Mouse (Mus musculus): Measurements from ENCODE around the gene Gm17651. TPM values are rescaled to one million over a fixed set of nuclear protein-coding genes. Genes with fewer than 3 reads are reported as not detected.

The Gm17651 gene
- total RNA-seq, 2 experiments from 2014 or later, result not detected

GRCm38 (mm10) chr3:97634288-97634761 is 40.2 kb downstream of the Gm17651 start:
- intact Hi-C loops (cut with DNase I), result no loop called here

GRCm38 (mm10) chr3:97633456-97633855 is 41.0 kb downstream of the Gm17651 start:
- no peak for DNase-seq
- intact Hi-C loops (cut with DNase I), result no loop called here

More at GRCm38 (mm10) chr3:97634288-97634761, 40.2 kb downstream of the Gm17651 start:
- DNase-seq, result peak; percentile 28

DNA sequence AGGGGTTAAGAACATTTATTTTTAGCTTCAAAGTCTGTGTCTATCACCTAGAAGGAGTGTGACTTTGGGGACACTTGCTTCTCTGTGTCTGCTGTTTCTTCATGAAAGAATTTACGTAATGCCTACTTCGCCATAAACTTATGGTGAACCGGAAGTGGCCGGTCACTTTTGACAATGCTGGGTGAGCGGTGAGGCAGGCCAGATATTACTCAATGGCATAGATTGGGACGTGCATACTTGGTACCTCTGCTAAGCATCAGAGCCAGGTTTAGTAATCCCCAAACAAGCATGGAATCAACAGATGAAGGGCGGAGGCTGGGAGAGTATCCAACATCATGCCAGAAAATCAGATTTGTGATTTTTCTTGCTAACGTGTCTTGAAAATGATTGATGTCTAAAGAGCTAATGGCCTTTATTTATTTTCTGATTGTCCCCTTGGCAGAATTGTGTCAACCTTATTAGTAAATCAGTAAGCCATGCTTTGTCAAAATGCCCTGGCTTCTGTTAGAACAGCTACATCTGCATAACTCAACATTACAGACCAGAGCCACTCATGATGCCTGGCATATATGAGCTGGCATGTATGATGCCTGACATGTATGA is 43.1 kb downstream of the Gm17651 start:
- intact Hi-C loops (cut with DNase I), result no loop called here
- no peak for DNase-seq

DNA sequence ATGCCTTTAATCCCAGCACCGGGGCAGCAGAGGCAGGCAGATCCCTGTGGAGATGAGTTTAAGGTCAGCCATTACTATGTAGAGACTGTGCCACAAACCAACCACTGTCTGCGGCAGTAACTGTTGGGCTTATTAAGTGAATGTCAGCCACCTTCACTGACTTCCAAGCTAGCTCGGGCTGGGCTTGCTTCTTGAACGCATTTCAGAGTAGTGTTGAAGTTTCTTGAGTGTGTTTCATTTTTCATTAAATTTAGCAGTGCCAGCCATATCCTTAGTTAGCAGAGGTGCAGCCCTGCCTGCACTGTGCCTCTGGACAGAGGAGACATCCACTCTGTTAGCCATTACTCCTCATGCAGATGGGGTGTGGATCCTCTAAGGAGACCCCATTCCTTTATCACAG is 43.7 kb downstream of the Gm17651 start:
- intact Hi-C loops (cut with DNase I), result no loop called here
- DNase-seq, result no peak

DNA sequence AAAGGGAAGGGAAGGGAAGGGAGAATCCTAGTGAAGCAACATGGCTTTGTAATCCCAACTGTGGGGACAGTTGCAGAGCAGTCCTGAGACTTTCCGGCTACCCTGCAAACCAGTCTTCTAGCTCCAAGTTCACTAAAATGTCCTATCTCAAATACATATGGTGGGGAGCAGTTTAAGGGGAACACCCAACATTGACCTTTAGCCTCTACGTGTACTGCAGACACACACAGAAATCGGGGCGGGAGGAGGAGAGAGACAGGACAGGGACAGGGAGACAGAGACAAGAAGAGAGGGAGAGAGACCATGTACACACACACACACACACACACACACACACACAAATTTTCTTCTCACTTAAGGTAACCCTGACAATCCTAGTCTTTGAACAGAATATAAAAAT is 44.6 kb downstream of the Gm17651 start:
- intact Hi-C loops (cut with DNase I), result no loop called here

GRCm38 (mm10) chr3:97628391-97629001 is 46.0 kb downstream of the Gm17651 start, which contains the start of gene Fmo5:
Gene Fmo5, plus strand, starts transcription at chr3:97628804.
- intact Hi-C loops (cut with DNase I), result no loop called here
- DNase-seq, result peak; percentile 10

More for the DNA sequence above, 44.6 kb downstream of the Gm17651 start:
- DNase-seq, result no peak

DNA sequence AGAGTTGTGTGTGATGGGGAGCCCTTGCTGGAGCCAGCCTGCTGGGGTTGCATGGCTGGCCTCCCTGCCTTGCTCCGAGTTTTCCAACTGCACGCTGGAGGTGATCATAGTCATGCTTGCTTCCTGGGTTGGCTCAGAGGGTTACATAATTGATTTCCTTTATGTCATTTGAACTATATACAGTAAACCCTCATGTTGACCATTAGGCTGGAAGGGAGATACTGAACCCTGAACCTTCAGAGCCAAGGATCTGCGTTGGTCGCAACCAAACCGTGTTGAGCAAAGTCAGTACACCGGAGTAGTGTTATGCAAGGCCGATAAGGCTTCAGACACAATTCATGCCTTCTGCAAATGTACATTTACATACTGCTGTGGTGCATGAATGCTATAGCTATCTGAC is 46.6 kb downstream of the Gm17651 start:
- intact Hi-C loops (cut with DNase I), result no loop called here
- no peak for DNase-seq

DNA sequence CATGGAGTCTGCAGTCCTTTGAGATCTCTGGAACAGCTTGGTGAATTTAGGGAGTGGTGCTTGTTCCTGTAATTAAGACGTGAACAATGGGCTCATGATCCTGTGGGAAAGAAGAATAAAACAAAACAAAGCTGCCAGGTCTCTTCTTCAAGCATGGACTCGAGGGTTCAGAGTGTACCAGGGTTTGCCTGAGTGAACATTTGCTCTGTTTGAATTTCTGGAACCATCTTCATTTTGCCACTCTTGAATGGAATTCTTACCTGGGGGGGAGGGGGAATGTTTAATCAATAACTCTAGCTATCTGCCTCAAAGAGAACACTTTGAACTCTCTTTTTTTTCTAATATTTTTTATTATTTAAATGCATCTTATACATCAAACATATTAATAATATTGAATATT is 49.9 kb downstream of the Gm17651 start:
- intact Hi-C loops (cut with DNase I), result no loop called here
- DNase-seq, result no peak

Small RNAs within 50 kb of the gene (microRNA-seq; reads per million reads assigned to microRNA genes)
- gene Mir7225, result not detected

Other genes with a start within 250 kb of the Gm17651 start
- 1 to 10 TPM; 6.6 to 8.3 TPM for gene Chd1l, start 64.5 kb downstream of the Gm17651 start, total RNA-seq (2021)
- gene Fmo5, start 45.9 kb downstream of the Gm17651 start, total RNA-seq (2021), result 1 to 10 TPM; 1.2 to 1.3 TPM
- 10 to 100 TPM; 31.2 to 33.0 TPM for gene Prkab2, start 16.5 kb downstream of the Gm17651 start, total RNA-seq (2021)
- 100 to 1,000 TPM; 202 to 223 TPM for gene Pde4dip, start 214.0 kb upstream of the Gm17651 start, total RNA-seq (2021)
- gene Sec22b, start 226.5 kb upstream of the Gm17651 start, total RNA-seq (2021), result 10 to 100 TPM; 62.9 to 63.7 TPM

All from left cerebral cortex, postnatal 4 days (tissue).